In genomic region chr5:134761409-134762124, GRCm38 (mm10) we compare ENCODE assay signal across 9 mouse cellular contexts. TPM values are rescaled to one million over a fixed set of nuclear protein-coding genes. Genes with fewer than 3 reads are reported as not detected.
DNase-seq lines count a peak whose midpoint lies in the region; ATAC-seq and TF ChIP-seq lines count a peak whose summit lies in the region.
"Had no signal": no experiment of that assay in that cellular context is flagged by ENCODE, and none has a peak within 500 bp of the region (broad histone marks: within the 10 kb centered on the region; RNA-seq: fewer than 3 reads in every experiment).

No protein-coding gene starts in this region.

- no peak overlapping the region for H3K27ac ChIP-seq in hindbrain, embryonic 15.5 days (replicated peaks)
- no peak overlapping the region for H3K27ac ChIP-seq in hindbrain, embryonic 11.5 days (ENCODE audit: low read depth, low read length)
- H3K27ac ChIP-seq in stomach, embryonic 14.5 days (ENCODE audit: low read length), result peak overlapping the region; percentile 22; the same call in 1 of the 2 replicates
- no peak overlapping the region for H3K27ac ChIP-seq in thymus, adult 2 months (ENCODE audit: control insufficient read depth, insufficient read depth, low read length)

- DNase-seq in adrenal gland, postnatal 10 days, result peak; percentile 83
- no peak for DNase-seq in adrenal gland, adult 2 months
- DNase-seq in hindbrain, embryonic 11.5 days (ENCODE audit: low spot score), result no peak
- peak; percentile 39 for DNase-seq in right cerebral cortex, postnatal 14 days
- no peak for DNase-seq in right cerebral cortex, adult 18-20 months
- DNase-seq in thymus, adult 2 months, result no peak

- no peak for TF ChIP-seq CTCF in thymus, adult 2 months (IDR thresholded peaks at IDR 0.05; ENCODE audit: borderline replicate concordance, control insufficient read depth, extremely low read depth, insufficient read depth, low read length, poor library complexity)

- H3K36me3 ChIP-seq in hindbrain, embryonic 15.5 days, result no peaks in the 10 kb centered on the region
- no peaks in the 10 kb centered on the region for H3K36me3 ChIP-seq in hindbrain, embryonic 11.5 days (ENCODE audit: control insufficient read depth, insufficient read depth, low read length)
- H3K36me3 ChIP-seq in stomach, embryonic 14.5 days (ENCODE audit: control insufficient read depth, insufficient read depth, low read length), result no peaks in the 10 kb centered on the region
- H3K36me3 ChIP-seq in thymus, adult 2 months (ENCODE audit: control insufficient read depth, insufficient read depth, low read length), result no peaks in the 10 kb centered on the region

- H3K4me2 ChIP-seq in hindbrain, embryonic 15.5 days, result no peak overlapping the region
- H3K4me2 ChIP-seq in hindbrain, embryonic 11.5 days (replicated peaks; ENCODE audit: low read depth, low read length), result no peak overlapping the region
- no peak overlapping the region for H3K4me2 ChIP-seq in stomach, embryonic 14.5 days (replicated peaks; ENCODE audit: low read depth, low read length)
- H3K4me2 ChIP-seq: midbrain, embryonic 11.5 days had no signal

- WGBS in hindbrain, embryonic 15.5 days, result 66% methylated on average over 18 of the region's 18 CpGs
- 78% methylated on average over 18 of the region's 18 CpGs for WGBS in hindbrain, embryonic 11.5 days
- WGBS in stomach, embryonic 14.5 days, result 71% methylated on average over 18 of the region's 18 CpGs
- 86% methylated on average over 18 of the region's 18 CpGs for WGBS in thymus, adult 2 months

- no peak overlapping the region for H3K4me3 ChIP-seq in hindbrain, embryonic 15.5 days
- no peak overlapping the region for H3K4me3 ChIP-seq in hindbrain, embryonic 11.5 days (ENCODE audit: low read depth, low read length)
- no peak overlapping the region for H3K4me3 ChIP-seq in stomach, embryonic 14.5 days (ENCODE audit: low read depth, low read length)
- no peak overlapping the region for H3K4me3 ChIP-seq in thymus, adult 2 months (ENCODE audit: control insufficient read depth, insufficient read depth, low read length)

- 0 out of 2 replicates have a peak, but pooled peaks cover 4% of the 10 kb centered on the region for H3K4me1 ChIP-seq in hindbrain, embryonic 15.5 days (replicated peaks)
- no peaks in the 10 kb centered on the region for H3K4me1 ChIP-seq in hindbrain, embryonic 11.5 days (replicated peaks; ENCODE audit: control insufficient read depth, insufficient read depth, low read length)
- no peaks in the 10 kb centered on the region for H3K4me1 ChIP-seq in stomach, embryonic 14.5 days (ENCODE audit: control insufficient read depth, insufficient read depth, low read length)
- no peaks in the 10 kb centered on the region for H3K4me1 ChIP-seq in thymus, adult 2 months (replicated peaks; ENCODE audit: control insufficient read depth, insufficient read depth, low read length)

- peak; percentile 51; the same call in 1 of the 2 replicates for ATAC-seq in hindbrain, embryonic 15.5 days (ENCODE audit: low FRiP score, low read depth)
- no peak for ATAC-seq in hindbrain, embryonic 11.5 days (ENCODE audit: low FRiP score)
- 0 out of 2 replicates have a peak, but pooled peaks have one; percentile 29 for ATAC-seq in stomach, embryonic 14.5 days (ENCODE audit: insufficient number of reproducible peaks, insufficient read depth, low FRiP score, low read depth)

- no peaks in the 10 kb centered on the region for H3K27me3 ChIP-seq in hindbrain, embryonic 15.5 days
- no peaks in the 10 kb centered on the region for H3K27me3 ChIP-seq in hindbrain, embryonic 11.5 days (ENCODE audit: control insufficient read depth, insufficient read depth, low read length)
- no peaks in the 10 kb centered on the region for H3K27me3 ChIP-seq in stomach, embryonic 14.5 days (ENCODE audit: control insufficient read depth, insufficient read depth, low read length)
- H3K27me3 ChIP-seq in thymus, adult 2 months (ENCODE audit: control insufficient read depth, insufficient read depth, low read length), result no peaks in the 10 kb centered on the region

- no peak overlapping the region for H3K9ac ChIP-seq in hindbrain, embryonic 15.5 days
- H3K9ac ChIP-seq in hindbrain, embryonic 11.5 days (ENCODE audit: low read depth, low read length), result no peak overlapping the region
- no peak overlapping the region for H3K9ac ChIP-seq in stomach, embryonic 14.5 days (replicated peaks; ENCODE audit: low read depth, low read length)

- no peaks in the 10 kb centered on the region for H3K9me3 ChIP-seq in hindbrain, embryonic 15.5 days
- H3K9me3 ChIP-seq in hindbrain, embryonic 11.5 days (ENCODE audit: control insufficient read depth, low read length), result no peaks in the 10 kb centered on the region
- no peaks in the 10 kb centered on the region for H3K9me3 ChIP-seq in stomach, embryonic 14.5 days (ENCODE audit: control insufficient read depth, low read depth, low read length)

- TF ChIP-seq POLR2A in thymus, adult 2 months (IDR thresholded peaks at IDR 0.05; ENCODE audit: control insufficient read depth, extremely low read depth, insufficient read depth, low read length, poor library complexity), result no peak

RNA-seq across cellular contexts. Expression of gene Eln, which starts 14.4 kb away (rescaled TPM):
- total RNA-seq in adrenal gland, postnatal 10 days (2021), result 1,000 to 10,000 TPM in 1 of 2 experiments, 100 to 1,000 TPM in 1; 255 to 1,124 TPM
- total RNA-seq in adrenal gland, adult 2 months (2021), result 10 to 100 TPM; 11.8 to 26.9 TPM
- 21.8 and 30.7 TPM in 2 replicates for polyA plus RNA-seq in adrenal gland, adult 2 months (2012; rRNA removed)
- 21.0 and 24.5 TPM in 2 replicates for polyA plus RNA-seq in hindbrain, embryonic 15.5 days (2015; fragmentation: Nextera tagmentation; extraction: Ambion mirVana)
- polyA plus RNA-seq in hindbrain, embryonic 11.5 days (2014; fragmentation: Nextera tagmentation; extraction: Ambion mirVana), result 1.7 and 1.8 TPM in 2 replicates
- 48.3 and 54.9 TPM in 2 replicates for polyA plus RNA-seq in stomach, embryonic 14.5 days (2014; fragmentation: Nextera tagmentation; extraction: Ambion mirVana)
- polyA plus RNA-seq in thymus, adult 2 months (2012; rRNA removed), result 32.2 and 35.5 TPM in 2 replicates

Comparison
In these comparisons a context has a peak if more than half of its experiments do, and no peak if none do; other contexts are left out.
1. DNase-seq: peak in adrenal gland, postnatal 10 days (single experiment) and right cerebral cortex, postnatal 14 days (single experiment); none in adrenal gland, adult 2 months (single experiment), hindbrain, embryonic 11.5 days (single experiment), right cerebral cortex, adult 18-20 months (single experiment) and thymus, adult 2 months (single experiment).